12 mouse cellular contexts compared by ENCODE assay signal in genomic region chr1:34189318-34189717, GRCm38 (mm10).
DNase-seq lines count a peak whose midpoint lies in the region; ATAC-seq and TF ChIP-seq lines count a peak whose summit lies in the region.
"Had no signal": no experiment of that assay in that cellular context is flagged by ENCODE, and none has a peak within 500 bp of the region (broad histone marks: within the 10 kb centered on the region; RNA-seq: fewer than 3 reads in every experiment).

No protein-coding gene starts in this region.

- no peaks in the 10 kb centered on the region for H3K9me3 ChIP-seq in hindbrain, postnatal 0 days (ENCODE audit: low read length)
- no peaks in the 10 kb centered on the region for H3K9me3 ChIP-seq in hindbrain, embryonic 11.5 days (ENCODE audit: control insufficient read depth, low read length)
- H3K9me3 ChIP-seq: liver, embryonic 13.5 days had no signal

- H3K4me3 ChIP-seq in hindbrain, postnatal 0 days (ENCODE audit: low read length) = no peak overlapping the region
- no peak overlapping the region for H3K4me3 ChIP-seq in hindbrain, embryonic 11.5 days (ENCODE audit: low read depth, low read length)
- H3K4me3 ChIP-seq: liver, embryonic 13.5 days had no signal

- no peak for TF ChIP-seq CTCF in hindbrain, postnatal 0 days (IDR thresholded peaks at IDR 0.05; ENCODE audit: low read depth)

- peaks cover 49% of the 10 kb centered on the region for H3K36me3 ChIP-seq in hindbrain, postnatal 0 days (ENCODE audit: insufficient read depth, low read length)
- peaks cover 3% of the 10 kb centered on the region; the same call in 1 of the 2 replicates for H3K36me3 ChIP-seq in hindbrain, embryonic 11.5 days (ENCODE audit: control insufficient read depth, insufficient read depth, low read length)

- peak overlapping the region; percentile 45; the same call in 1 of the 2 replicates for H3K27ac ChIP-seq in hindbrain, postnatal 0 days
- no peak overlapping the region for H3K27ac ChIP-seq in hindbrain, embryonic 11.5 days (ENCODE audit: low read depth, low read length)
- H3K27ac ChIP-seq: liver, embryonic 13.5 days had no signal

- H3K4me1 ChIP-seq in hindbrain, postnatal 0 days (ENCODE audit: insufficient read depth, low read length) = no peaks in the 10 kb centered on the region
- no peaks in the 10 kb centered on the region for H3K4me1 ChIP-seq in hindbrain, embryonic 11.5 days (replicated peaks; ENCODE audit: control insufficient read depth, insufficient read depth, low read length)
- H3K4me1 ChIP-seq: liver, embryonic 13.5 days had no signal

- H3K4me2 ChIP-seq in hindbrain, postnatal 0 days (ENCODE audit: low read depth, low read length) = no peak overlapping the region
- no peak overlapping the region for H3K4me2 ChIP-seq in hindbrain, embryonic 11.5 days (replicated peaks; ENCODE audit: low read depth, low read length)
- H3K4me2 ChIP-seq: liver, embryonic 13.5 days; midbrain, embryonic 11.5 days had no signal

- no peaks in the 10 kb centered on the region for H3K27me3 ChIP-seq in hindbrain, postnatal 0 days (ENCODE audit: insufficient read depth, low read length)
- no peaks in the 10 kb centered on the region for H3K27me3 ChIP-seq in hindbrain, embryonic 11.5 days (ENCODE audit: control insufficient read depth, insufficient read depth, low read length)
- H3K27me3 ChIP-seq: liver, embryonic 13.5 days had no signal

- no peak for ATAC-seq in hindbrain, postnatal 0 days
- no peak for ATAC-seq in hindbrain, embryonic 11.5 days (ENCODE audit: low FRiP score)
- ATAC-seq: CD4-positive, CD25-positive, alpha-beta regulatory T cell, adult 4 months; inflammation-experienced regulatory T-cells, adult 6 months had no signal

- peak; percentile 11 for DNase-seq in hindbrain, postnatal 0 days (ENCODE audit: low spot score)
- no peak for DNase-seq in hindbrain, embryonic 11.5 days (ENCODE audit: low spot score)
- peak; percentile 65 to 66 for DNase-seq in right cerebral cortex, postnatal 10 days (ENCODE audit: low spot score in 2 of 2)
- DNase-seq in right cerebral cortex, postnatal 25 days = no peak
- peak; percentile 46 for DNase-seq in layer of hippocampus, adult 9-10 months (ENCODE audit: low spot score)
- DNase-seq in adrenal gland, postnatal 14 days = no peak
- DNase-seq in cerebellum, adult 11 months = no peak
- DNase-seq: kidney, postnatal 14 days had no signal

- H3K9ac ChIP-seq in hindbrain, postnatal 0 days (replicated peaks; ENCODE audit: low read length) = no peak overlapping the region
- no peak overlapping the region for H3K9ac ChIP-seq in hindbrain, embryonic 11.5 days (ENCODE audit: low read depth, low read length)
- H3K9ac ChIP-seq: liver, embryonic 13.5 days had no signal

- 76% methylated on average over 14 of the region's 14 CpGs for WGBS in hindbrain, postnatal 0 days
- 89% methylated on average over 14 of the region's 14 CpGs for WGBS in hindbrain, embryonic 11.5 days

Comparison
In these comparisons a context has a peak if more than half of its experiments do, and no peak if none do; other contexts are left out.
1. DNase-seq: peak in hindbrain, postnatal 0 days (single experiment), right cerebral cortex, postnatal 10 days (2 of 2) and layer of hippocampus, adult 9-10 months (single experiment); none in hindbrain, embryonic 11.5 days (single experiment), right cerebral cortex, postnatal 25 days (single experiment), adrenal gland, postnatal 14 days (single experiment) and cerebellum, adult 11 months (single experiment).